Mouse (Mus musculus) lung, adult 2 months (tissue): ENCODE measurements around the gene Nedd8.

Experiments
- CTCF ChIP-seq: fragments of 200-500 bp; IDR thresholded peaks from 2 replicates; pipeline ENCODE4 v1.5.1; 2011; ENCODE audit warnings: mild to moderate bottlenecking, low read length, control low read depth; ENCODE audit not compliant: insufficient read depth
- POLR2A ChIP-seq: fragments of 200-500 bp; IDR thresholded peaks from 2 replicates; pipeline ENCODE4 v1.6.1; 2011; ENCODE audit warnings: low read depth, mild to moderate bottlenecking, control low read depth, low read length, borderline replicate concordance; ENCODE audit errors: extremely low read depth

DNA sequence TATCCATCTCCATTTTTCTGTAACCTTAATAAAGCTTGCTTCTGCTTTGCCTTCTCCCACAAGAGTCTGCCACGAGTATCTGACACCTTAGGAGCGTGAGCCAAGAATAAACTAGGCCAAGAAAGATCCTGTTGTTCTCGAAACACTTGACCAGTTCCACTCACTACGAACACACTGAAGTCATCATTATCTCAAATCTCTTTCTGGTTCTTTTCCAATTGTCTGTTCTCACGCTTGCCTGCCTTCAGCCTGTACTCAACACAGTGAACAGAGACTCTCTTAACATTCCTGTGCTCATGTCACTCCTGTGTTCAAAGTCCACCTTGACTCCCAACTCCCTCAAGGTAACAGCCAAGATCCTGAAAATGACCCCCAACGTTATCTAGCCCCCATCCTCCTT is 58.6 kb downstream of the Nedd8 start:
- TF ChIP-seq POLR2A (no peak), CTCF (no peak)
